8 mouse cellular contexts compared by ENCODE assay signal in the genomic region with DNA sequence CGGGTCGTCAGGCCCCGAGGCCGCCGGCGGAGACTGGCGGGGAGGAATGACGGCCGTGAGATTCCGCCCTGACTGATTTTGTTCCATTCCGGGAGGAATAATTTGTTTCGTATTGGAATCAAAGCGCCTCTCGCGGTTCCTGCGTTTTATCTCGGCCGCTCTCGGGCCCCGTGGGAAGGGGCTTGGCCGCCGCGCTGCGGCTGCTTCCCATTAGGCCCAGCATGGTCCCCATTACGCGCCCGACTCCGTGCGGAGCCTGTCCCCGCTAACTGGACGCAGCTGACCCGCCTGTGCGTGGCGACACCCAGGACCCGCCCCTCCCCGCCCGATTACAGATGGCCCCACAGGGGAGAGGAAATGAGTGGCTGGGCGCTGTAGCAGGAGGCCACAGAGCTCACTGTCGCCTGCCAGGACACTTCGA. TPM values are rescaled to one million over a fixed set of nuclear protein-coding genes. Genes with fewer than 3 reads are reported as not detected.
DNase-seq lines count a peak whose midpoint lies in the region; ATAC-seq and TF ChIP-seq lines count a peak whose summit lies in the region.

No protein-coding gene starts in this region.

- no peak overlapping the region for H3ac ChIP-seq in myocyte (ENCODE audit: control insufficient read depth, insufficient read length)

- H3K27me3 ChIP-seq in heart, embryonic 16.5 days (ENCODE audit: control insufficient read depth, insufficient read depth, low read length): peaks cover 70% of the 10 kb centered on the region
- H3K27me3 ChIP-seq in hindbrain, postnatal 0 days (ENCODE audit: insufficient read depth, low read length): peaks cover 48% of the 10 kb centered on the region
- H3K27me3 ChIP-seq in myocyte (ENCODE audit: control insufficient read depth, insufficient read depth, insufficient read length): peaks cover 36% of the 10 kb centered on the region

- ATAC-seq in heart, embryonic 16.5 days (replicated peaks; ENCODE audit: extremely low read depth, insufficient read depth, low FRiP score): no peak
- ATAC-seq in common myeloid progenitor, adult 5-6 weeks (replicated peaks; ENCODE audit: low read depth, poor library complexity, severe bottlenecking): peak; percentile 41
- no peak for ATAC-seq in hindbrain, postnatal 0 days

- H3K27ac ChIP-seq in heart, embryonic 16.5 days (ENCODE audit: low read length): no peak overlapping the region
- no peak overlapping the region for H3K27ac ChIP-seq in hindbrain, postnatal 0 days

- no peak for TF ChIP-seq POLR2A in myocyte (IDR thresholded peaks at IDR 0.05; ENCODE audit: insufficient read length, low read depth)

- no peak for TF ChIP-seq CTCF in hindbrain, postnatal 0 days (IDR thresholded peaks at IDR 0.05; ENCODE audit: low read depth)

- H3K4me3 ChIP-seq in heart, embryonic 16.5 days (ENCODE audit: low read length): peak overlapping the region; percentile 53
- H3K4me3 ChIP-seq in hindbrain, postnatal 0 days (ENCODE audit: low read length): peak overlapping the region; percentile 34
- H3K4me3 ChIP-seq in myocyte: no peak overlapping the region

- under 1% methylated on average over 40 of the region's 40 CpGs for WGBS in heart, embryonic 16.5 days
- under 1% methylated on average over 40 of the region's 40 CpGs for WGBS in hindbrain, postnatal 0 days

- H3K4me1 ChIP-seq in heart, embryonic 16.5 days (ENCODE audit: control insufficient read depth, insufficient read depth, low read length): peaks cover 6% of the 10 kb centered on the region; the same call in 1 of the 2 replicates
- no peaks in the 10 kb centered on the region for H3K4me1 ChIP-seq in hindbrain, postnatal 0 days (ENCODE audit: insufficient read depth, low read length)

- peak overlapping the region; percentile 75 for H3K4me2 ChIP-seq in heart, embryonic 16.5 days (ENCODE audit: low read depth, low read length)
- H3K4me2 ChIP-seq in hindbrain, postnatal 0 days (ENCODE audit: low read depth, low read length): peak overlapping the region; percentile 53
- H3K4me2 ChIP-seq in myocyte (ENCODE audit: low read depth): peak overlapping the region; percentile 50

- no peaks in the 10 kb centered on the region for H3K36me3 ChIP-seq in heart, embryonic 16.5 days (ENCODE audit: control insufficient read depth, insufficient read depth)
- H3K36me3 ChIP-seq in hindbrain, postnatal 0 days (ENCODE audit: insufficient read depth, low read length): no peaks in the 10 kb centered on the region
- H3K36me3 ChIP-seq in myocyte (ENCODE audit: control insufficient read depth, insufficient read depth): no peaks in the 10 kb centered on the region

- H3K79me2 ChIP-seq in myocyte (ENCODE audit: control insufficient read depth, insufficient read depth): no peaks in the 10 kb centered on the region

- intact Hi-C loops in heart, postnatal 25 days (cut with DNase I): no loop called here

- peaks cover 5% of the 10 kb centered on the region; the same call in 1 of the 2 replicates for H3K9me3 ChIP-seq in heart, embryonic 16.5 days (replicated peaks; ENCODE audit: control insufficient read depth, low read length)
- 0 out of 2 replicates have a peak, but pooled peaks cover 2% of the 10 kb centered on the region for H3K9me3 ChIP-seq in hindbrain, postnatal 0 days (ENCODE audit: low read length)

- H3K9ac ChIP-seq in heart, embryonic 16.5 days (ENCODE audit: low read length): peak overlapping the region; percentile 58
- no peak overlapping the region for H3K9ac ChIP-seq in hindbrain, postnatal 0 days (replicated peaks; ENCODE audit: low read length)

- DNase-seq in heart, postnatal 25 days (ENCODE audit: low spot score): no peak
- DNase-seq in hindbrain, postnatal 0 days (ENCODE audit: low spot score): no peak
- no peak for DNase-seq in layer of hippocampus, postnatal 14 days (ENCODE audit: low spot score in 2 of 2)
- no peak for DNase-seq in cerebellum, postnatal 25 days
- no peak for DNase-seq in B cell, adult 2 months

TF ChIP-seq in myocyte, 11 proteins besides CTCF, POLR2A, EP300 and RAD21:
- no peak for TF ChIP-seq USF1 (IDR thresholded peaks at IDR 0.05; ENCODE audit: low read depth)
- no peak for TF ChIP-seq SRF (IDR thresholded peaks at IDR 0.05; ENCODE audit: control insufficient read depth, insufficient read length, low read depth)
- TF ChIP-seq POLR2AphosphoS2 (IDR thresholded peaks at IDR 0.05; ENCODE audit: insufficient read length, low read depth): no peak
- TF ChIP-seq MYOG (IDR thresholded peaks at IDR 0.05; ENCODE audit: control insufficient read depth in 1 of 3, insufficient read depth in 1 of 3, insufficient read length in 2 of 3, low read depth in 2 of 3): peak in 1 of 3 experiments; percentile 5
- TF ChIP-seq MYOD1 (IDR thresholded peaks at IDR 0.05; ENCODE audit: control insufficient read depth in 1 of 3, insufficient read length in 2 of 3, low read depth in 2 of 3): no peak
- TF ChIP-seq REST (IDR thresholded peaks at IDR 0.05; ENCODE audit: insufficient read depth, insufficient read length): no peak
- no peak for TF ChIP-seq MAX (IDR thresholded peaks at IDR 0.05; ENCODE audit: low read depth)
- TF ChIP-seq E2F4 (IDR thresholded peaks at IDR 0.05; ENCODE audit: insufficient read depth): no peak

RNA-seq across cellular contexts. Expression of gene Faim, which starts 13.1 kb away (rescaled TPM):
- polyA plus RNA-seq in heart, embryonic 16.5 days (2015; fragmentation: Nextera tagmentation; extraction: Ambion mirVana): 25.4 and 32.5 TPM in 2 replicates
- 1 to 10 TPM; 5.5 to 6.8 TPM for total RNA-seq in heart, postnatal 25 days (2021)
- 108 and 160 TPM in 2 replicates for total RNA-seq in common myeloid progenitor, adult 5-6 weeks (2017)
- total RNA-seq in hindbrain, postnatal 0 days (2014; rRNA removed): 31.3 and 32.1 TPM in 2 replicates
- 116 and 123 TPM in 2 replicates for polyA plus RNA-seq in hindbrain, postnatal 0 days (2015; fragmentation: Nextera tagmentation; extraction: Ambion mirVana)
- 17.3 TPM for polyA plus RNA-seq in myocyte (2012; fragmentation: generic; extraction: Trizol)
- total RNA-seq in layer of hippocampus, postnatal 14 days (2021): 10 to 100 TPM; 53.8 to 58.5 TPM

RNA-seq across cellular contexts. Expression of gene Foxl2, which starts 18.0 kb away (rescaled TPM):
- polyA plus RNA-seq in heart, embryonic 16.5 days (2015; fragmentation: Nextera tagmentation; extraction: Ambion mirVana): 0.05 TPM in 1 of 2 replicates, not detected in the other
- total RNA-seq in heart, postnatal 25 days (2021): not detected
- not detected in 2 replicates for total RNA-seq in common myeloid progenitor, adult 5-6 weeks (2017)
- 0.04 and 0.05 TPM in 2 replicates for total RNA-seq in hindbrain, postnatal 0 days (2014; rRNA removed)
- 0.28 and 0.57 TPM in 2 replicates for polyA plus RNA-seq in hindbrain, postnatal 0 days (2015; fragmentation: Nextera tagmentation; extraction: Ambion mirVana)
- 0.01 TPM for polyA plus RNA-seq in myocyte (2012; fragmentation: generic; extraction: Trizol)
- total RNA-seq in layer of hippocampus, postnatal 14 days (2021): 1 to 10 TPM; 1.4 to 1.6 TPM
